Mouse (Mus musculus) G1E (cell line): ENCODE results near the gene Gm11564.

Experiments
- CTCF ChIP-seq: IDR thresholded peaks from 2 replicates; pipeline ENCODE4 v1.5.1; 2012; ENCODE audit warnings: low read depth, low read length, inconsistent platforms, mixed read lengths
- GATA1 ChIP-seq: IDR thresholded peaks from 2 replicates; pipeline ENCODE4 v1.6.1; 2012; ENCODE audit warnings: borderline replicate concordance, low read length, inconsistent platforms, mixed read lengths
- GATA2 ChIP-seq: IDR thresholded peaks from 2 replicates; pipeline ENCODE4 v1.6.1; 2012; ENCODE audit warnings: low read depth, low read length, inconsistent platforms, borderline replicate concordance
- POLR2AphosphoS5 ChIP-seq: IDR thresholded peaks from 2 replicates; pipeline ENCODE4 v1.6.1; 2012; ENCODE audit warnings: low read depth, low read length, inconsistent platforms; ENCODE audit not compliant: insufficient replicate concordance
- TAL1 ChIP-seq: conservative IDR thresholded peaks from 2 replicates; pipeline ENCODE4 v1.6.1; 2012; ENCODE audit warnings: low read depth, low read length, inconsistent platforms, mixed read lengths

- TF ChIP-seq TAL1 (no peak), CTCF (no peak), GATA1 (no peak), GATA2 (no peak), POLR2AphosphoS5 (no peak)
Measured at GRCm38 (mm10) chr11:99768410-99768809, 47.1 kb downstream of the Gm11564 start.
